12 mouse cellular contexts compared by ENCODE assay signal in genomic region chr5:118424177-118424576, GRCm38 (mm10).
DNase-seq lines count a peak whose midpoint lies in the region; ATAC-seq and TF ChIP-seq lines count a peak whose summit lies in the region.
"Had no signal": no experiment of that assay in that cellular context is flagged by ENCODE, and none has a peak within 500 bp of the region (broad histone marks: within the 10 kb centered on the region; RNA-seq: fewer than 3 reads in every experiment).

No protein-coding gene starts in this region.

- no peak for TF ChIP-seq CTCF in liver, postnatal 0 days (IDR thresholded peaks at IDR 0.05; ENCODE audit: low read depth)

- WGBS in forebrain, embryonic 10.5 days = 79% methylated on average over 3 of the region's 3 CpGs
- WGBS in forebrain, embryonic 14.5 days = 87% methylated on average over 3 of the region's 3 CpGs
- 78% methylated on average over 3 of the region's 3 CpGs for whole genome bisulfite sequencing in hindbrain, embryonic 10.5 days
- WGBS in hindbrain, embryonic 16.5 days = 83% methylated on average over 3 of the region's 3 CpGs
- WGBS in liver, postnatal 0 days (ENCODE audit: insufficient replicate concordance) = 62% methylated on average over 3 of the region's 3 CpGs
- 58% methylated on average over 3 of the region's 3 CpGs for WGBS in liver, embryonic 11.5 days
- 66% methylated on average over 3 of the region's 3 CpGs for whole genome bisulfite sequencing in limb, embryonic 13.5 days

- no peak overlapping the region for H3K9ac ChIP-seq in forebrain, embryonic 14.5 days (ENCODE audit: low read length)
- H3K9ac ChIP-seq in hindbrain, embryonic 16.5 days (ENCODE audit: low read depth, low read length) = no peak overlapping the region
- H3K9ac ChIP-seq in liver, postnatal 0 days (replicated peaks) = no peak overlapping the region
- H3K9ac ChIP-seq in liver, embryonic 11.5 days (ENCODE audit: low read depth, low read length) = no peak overlapping the region
- no peak overlapping the region for H3K9ac ChIP-seq in limb, embryonic 13.5 days
- H3K9ac ChIP-seq: neural tube, embryonic 12.5 days had no signal

- TF ChIP-seq EP300 in liver, postnatal 0 days (IDR thresholded peaks at IDR 0.05; ENCODE audit: low read depth) = no peak

- H3K36me3 ChIP-seq in forebrain, embryonic 10.5 days (replicated peaks) = no peaks in the 10 kb centered on the region
- no peaks in the 10 kb centered on the region for H3K36me3 ChIP-seq in forebrain, embryonic 14.5 days (ENCODE audit: control insufficient read depth, insufficient read depth, low read length)
- H3K36me3 ChIP-seq in hindbrain, embryonic 10.5 days = no peaks in the 10 kb centered on the region
- no peaks in the 10 kb centered on the region for H3K36me3 ChIP-seq in hindbrain, embryonic 16.5 days (ENCODE audit: control insufficient read depth, insufficient read depth, low read length)
- no peaks in the 10 kb centered on the region for H3K36me3 ChIP-seq in liver, postnatal 0 days (replicated peaks; ENCODE audit: insufficient read depth, low read length)
- H3K36me3 ChIP-seq in liver, embryonic 11.5 days (ENCODE audit: control insufficient read depth, insufficient read depth, low read length) = no peaks in the 10 kb centered on the region
- no peaks in the 10 kb centered on the region for H3K36me3 ChIP-seq in limb, embryonic 13.5 days
- H3K36me3 ChIP-seq: neural tube, embryonic 12.5 days had no signal

- DNase-seq in forebrain, embryonic 10.5 days (ENCODE audit: extremely low spot score, low spot score) = no peak
- no peak for DNase-seq in forebrain, embryonic 14.5 days (ENCODE audit: low spot score)
- no peak for DNase-seq in hindbrain, embryonic 10.5 days (ENCODE audit: low spot score)
- no peak for DNase-seq in liver, postnatal 0 days
- no peak for DNase-seq in liver, embryonic 11.5 days (ENCODE audit: low spot score)
- no peak for DNase-seq in thymus, adult 18-20 months
- DNase-seq: layer of hippocampus, adult 9-11 months had no signal

- ATAC-seq in forebrain, embryonic 14.5 days = no peak
- ATAC-seq in hindbrain, embryonic 16.5 days = no peak
- ATAC-seq in liver, postnatal 0 days = no peak
- ATAC-seq in liver, embryonic 11.5 days (replicated peaks; ENCODE audit: low FRiP score) = no peak
- ATAC-seq in limb, embryonic 13.5 days (ENCODE audit: low FRiP score, low read depth) = no peak
- ATAC-seq: forebrain, embryonic 16.5 days had no signal

- peaks cover 33% of the 10 kb centered on the region for H3K4me1 ChIP-seq in forebrain, embryonic 10.5 days
- peaks cover 16% of the 10 kb centered on the region for H3K4me1 ChIP-seq in forebrain, embryonic 14.5 days (ENCODE audit: control insufficient read depth, insufficient read depth, low read length)
- peaks cover 30% of the 10 kb centered on the region for H3K4me1 ChIP-seq in hindbrain, embryonic 10.5 days (replicated peaks)
- H3K4me1 ChIP-seq in hindbrain, embryonic 16.5 days (ENCODE audit: control insufficient read depth, insufficient read depth, low read depth, low read length) = peaks cover 13% of the 10 kb centered on the region
- 0 out of 2 replicates have a peak, but pooled peaks cover 4% of the 10 kb centered on the region for H3K4me1 ChIP-seq in liver, postnatal 0 days (ENCODE audit: insufficient read depth)
- peaks cover 7% of the 10 kb centered on the region; the same call in 1 of the 2 replicates for H3K4me1 ChIP-seq in liver, embryonic 11.5 days (replicated peaks; ENCODE audit: control insufficient read depth, insufficient read depth, low read length)
- H3K4me1 ChIP-seq in limb, embryonic 13.5 days = peaks cover 37% of the 10 kb centered on the region

- no peaks in the 10 kb centered on the region for H3K9me3 ChIP-seq in forebrain, embryonic 10.5 days
- H3K9me3 ChIP-seq in forebrain, embryonic 14.5 days (replicated peaks; ENCODE audit: control insufficient read depth, low read length) = no peaks in the 10 kb centered on the region
- no peaks in the 10 kb centered on the region for H3K9me3 ChIP-seq in hindbrain, embryonic 10.5 days
- H3K9me3 ChIP-seq in hindbrain, embryonic 16.5 days (ENCODE audit: control insufficient read depth, low read length) = no peaks in the 10 kb centered on the region
- no peaks in the 10 kb centered on the region for H3K9me3 ChIP-seq in liver, postnatal 0 days (ENCODE audit: low read length)
- H3K9me3 ChIP-seq in liver, embryonic 11.5 days (ENCODE audit: control insufficient read depth, low read length) = no peaks in the 10 kb centered on the region
- H3K9me3 ChIP-seq in limb, embryonic 13.5 days = no peaks in the 10 kb centered on the region
- H3K9me3 ChIP-seq: neural tube, embryonic 12.5 days had no signal

- no peak overlapping the region for H3K4me3 ChIP-seq in forebrain, embryonic 10.5 days
- H3K4me3 ChIP-seq in forebrain, embryonic 14.5 days (ENCODE audit: low read depth, low read length) = no peak overlapping the region
- H3K4me3 ChIP-seq in hindbrain, embryonic 10.5 days = no peak overlapping the region
- H3K4me3 ChIP-seq in hindbrain, embryonic 16.5 days (ENCODE audit: low read length) = no peak overlapping the region
- H3K4me3 ChIP-seq in liver, postnatal 0 days (ENCODE audit: low read depth, low read length) = no peak overlapping the region
- H3K4me3 ChIP-seq in liver, embryonic 11.5 days (ENCODE audit: low read depth, low read length) = no peak overlapping the region
- H3K4me3 ChIP-seq in limb, embryonic 13.5 days = no peak overlapping the region
- H3K4me3 ChIP-seq: neural tube, embryonic 12.5 days had no signal

- H3K4me2 ChIP-seq in forebrain, embryonic 14.5 days (ENCODE audit: low read length) = no peak overlapping the region
- no peak overlapping the region for H3K4me2 ChIP-seq in hindbrain, embryonic 16.5 days (ENCODE audit: low read length)
- H3K4me2 ChIP-seq in liver, postnatal 0 days (ENCODE audit: low read depth, low read length) = no peak overlapping the region
- no peak overlapping the region for H3K4me2 ChIP-seq in liver, embryonic 11.5 days
- no peak overlapping the region for H3K4me2 ChIP-seq in limb, embryonic 13.5 days (replicated peaks)
- H3K4me2 ChIP-seq: neural tube, embryonic 12.5 days had no signal

- peaks cover 27% of the 10 kb centered on the region for H3K27me3 ChIP-seq in forebrain, embryonic 10.5 days (ENCODE audit: poor library complexity, severe bottlenecking)
- no peaks in the 10 kb centered on the region for H3K27me3 ChIP-seq in forebrain, embryonic 14.5 days (replicated peaks; ENCODE audit: control insufficient read depth, insufficient read depth, low read length)
- H3K27me3 ChIP-seq in hindbrain, embryonic 10.5 days (ENCODE audit: insufficient read depth, poor library complexity, severe bottlenecking) = peaks cover 15% of the 10 kb centered on the region
- H3K27me3 ChIP-seq in hindbrain, embryonic 16.5 days (replicated peaks; ENCODE audit: control insufficient read depth, insufficient read depth, low read length) = no peaks in the 10 kb centered on the region
- peaks cover 8% of the 10 kb centered on the region; the same call in 1 of the 2 replicates for H3K27me3 ChIP-seq in liver, postnatal 0 days (ENCODE audit: insufficient read depth, low read length)
- peaks cover 12% of the 10 kb centered on the region for H3K27me3 ChIP-seq in liver, embryonic 11.5 days (replicated peaks; ENCODE audit: control insufficient read depth, insufficient read depth, low read length)
- no peaks in the 10 kb centered on the region for H3K27me3 ChIP-seq in limb, embryonic 13.5 days
- H3K27me3 ChIP-seq: neural tube, embryonic 12.5 days had no signal

- peak overlapping the region; percentile 58 for H3K27ac ChIP-seq in forebrain, embryonic 10.5 days
- no peak overlapping the region for H3K27ac ChIP-seq in forebrain, embryonic 14.5 days (ENCODE audit: low read depth, low read length)
- H3K27ac ChIP-seq in hindbrain, embryonic 10.5 days = peak overlapping the region; percentile 43; the same call in 1 of the 2 replicates
- H3K27ac ChIP-seq in hindbrain, embryonic 16.5 days (ENCODE audit: low read depth, low read length) = no peak overlapping the region
- peak overlapping the region; percentile 16; the same call in 1 of the 2 replicates for H3K27ac ChIP-seq in liver, postnatal 0 days (ENCODE audit: low read depth)
- H3K27ac ChIP-seq in liver, embryonic 11.5 days (ENCODE audit: low read depth, low read length) = no peak overlapping the region
- peak overlapping the region; percentile 28; the same call in 1 of the 2 replicates for H3K27ac ChIP-seq in limb, embryonic 13.5 days
- H3K27ac ChIP-seq: macrophage; neural tube, embryonic 12.5 days had no signal

Comparison
In these comparisons a context has a peak if more than half of its experiments do, and no peak if none do; other contexts are left out.
1. H3K27ac ChIP-seq: peak in forebrain, embryonic 10.5 days (single experiment), hindbrain, embryonic 10.5 days (single experiment), liver, postnatal 0 days (single experiment) and limb, embryonic 13.5 days (single experiment); none in forebrain, embryonic 14.5 days (single experiment), hindbrain, embryonic 16.5 days (single experiment) and liver, embryonic 11.5 days (single experiment).